Mouse (Mus musculus) ES-E14 (cell line): ENCODE measurements around the gene 6430531B16Rik. TPM values are rescaled to one million over a fixed set of nuclear protein-coding genes. Genes with fewer than 3 reads are reported as not detected.

ENCODE experiments used
- DNase-seq: peaks from one replicate; pipeline ENCODE4 v3.0.0-alpha.2; 2013; ENCODE audit warnings: low read depth, low spot score
- H3K27ac ChIP-seq: 2 replicates; pipeline ENCODE4 v1.5.1; 2012; ENCODE audit warnings: low read depth, mild to moderate bottlenecking, low read length, moderate library complexity, mixed read lengths; ENCODE audit not compliant: poor library complexity, insufficient read depth, severe bottlenecking
- H3K36me3 ChIP-seq: 2 replicates; pipeline ENCODE4 v1.6.1; 2012; ENCODE audit warnings: mild to moderate bottlenecking, low read length, moderate library complexity, mixed read lengths; ENCODE audit not compliant: control insufficient read depth, poor library complexity, insufficient read depth, severe bottlenecking
- H3K4me1 ChIP-seq, 2 experiments: fragments of 150-350 bp in 1 of 2; sonication (generic) in 1 of 2; 2 replicates each; pipeline ENCODE4 v1.6.1; 2012; ENCODE audit warnings: low read length in 2 of 2, mild to moderate bottlenecking in 1 of 2, mixed read lengths in 1 of 2; ENCODE audit not compliant: control insufficient read depth in 2 of 2, insufficient read depth in 2 of 2, poor library complexity in 1 of 2
- H3K4me3 ChIP-seq, 2 experiments: fragments of 150-350 bp in 1 of 2; sonication (generic) in 1 of 2; 2 replicates each; pipeline ENCODE4 v1.5.1; 2012; ENCODE audit warnings: low read length in 2 of 2, low read depth in 1 of 2, mild to moderate bottlenecking in 1 of 2, mixed read lengths in 1 of 2; ENCODE audit not compliant: insufficient read depth in 1 of 2, poor library complexity in 1 of 2, severe bottlenecking in 1 of 2
- H3K9ac ChIP-seq: 2 replicates; pipeline ENCODE4 v1.6.1; 2012; ENCODE audit warnings: low read depth, mild to moderate bottlenecking, low read length, mixed read lengths; ENCODE audit not compliant: poor library complexity, insufficient read depth, severe bottlenecking
- H3K9me3 ChIP-seq: fragments of 150-350 bp; sonication (generic); 2 replicates; pipeline ENCODE4 v1.6.1; 2012; ENCODE audit warnings: low read depth, mild to moderate bottlenecking, low read length; ENCODE audit not compliant: control insufficient read depth, insufficient read depth
- CHD2 ChIP-seq: IDR thresholded peaks from 2 replicates; pipeline ENCODE4 v1.6.1; 2014; ENCODE audit warnings: mild to moderate bottlenecking, low read depth, low read length, inconsistent platforms
- HCFC1 ChIP-seq: IDR thresholded peaks from 2 replicates; pipeline ENCODE4 v1.6.1; 2012; ENCODE audit warnings: low read length, inconsistent platforms, borderline replicate concordance; ENCODE audit not compliant: insufficient read depth
- MAFK ChIP-seq: IDR thresholded peaks from 2 replicates; pipeline ENCODE4 v1.6.1; 2014; ENCODE audit warnings: mild to moderate bottlenecking, low read depth, low read length, inconsistent platforms; ENCODE audit not compliant: insufficient read depth
- ZC3H11A ChIP-seq: IDR thresholded peaks from 2 replicates; pipeline ENCODE4 v1.6.1; 2012; ENCODE audit warnings: low read depth, mild to moderate bottlenecking, inconsistent platforms, low read length, borderline replicate concordance
- ZNF384 ChIP-seq: IDR thresholded peaks from 2 replicates; pipeline ENCODE4 v1.6.1; 2012; ENCODE audit warnings: low read depth, low read length, inconsistent platforms
- in situ Hi-C, 2 experiments: fragments of 600-800 bp; cut with MboI; formaldehyde crosslinking; loops; one replicate each; pipeline ENCODE4 v1.15.1; 2025; ENCODE audit warnings: low sequenced_read_pairs in 2 of 2, inconsistent platforms in 1 of 2; ENCODE audit not compliant: unreplicated experiment in 2 of 2
- total RNA-seq: library from RNA; depleted of rRNA; stranded (reverse); fragments of 300-350 nt; gene quantifications from 2 replicates; pipeline ENCODE4 v1.2.3, GENCODE M21; 2012

Gene 6430531B16Rik
- total RNA-seq, 1 experiment = 1.8 TPM

DNA sequence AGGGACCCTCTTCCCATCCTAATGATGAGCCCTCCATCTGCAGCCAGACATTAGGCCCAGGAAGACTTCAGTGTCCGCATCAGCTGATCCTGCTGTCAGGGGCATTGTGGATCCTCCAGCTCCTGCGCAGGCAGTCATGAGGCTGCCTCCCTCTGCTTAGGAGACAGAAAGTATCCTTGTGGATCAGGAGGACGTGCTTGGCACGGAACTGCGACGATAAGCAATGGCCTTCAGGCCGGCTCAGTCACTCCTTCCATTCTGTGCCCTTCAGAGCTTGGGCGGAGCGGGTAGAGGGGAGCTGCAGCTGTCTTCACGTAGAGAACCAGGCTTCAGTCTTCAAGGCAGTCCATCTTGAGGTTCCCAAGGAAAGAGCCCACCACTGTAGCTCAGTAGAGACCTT lies 17.4 kb downstream of the 6430531B16Rik start:
- in situ Hi-C loops = no loop called here
- Histone ChIP-seq H3K9ac (no peak overlapping the region), H3K4me1 (peaks cover 4 to 13% of the 10 kb centered on the region in 2 experiments; a peak in 3 of 4 replicates), H3K36me3 (peaks cover 3% of the 10 kb centered on the region; the same call in 1 of the 2 replicates), H3K9me3 (no peaks in the 10 kb centered on the region), H3K27ac (no peak overlapping the region), H3K4me3 (no peak overlapping the region)
- TF ChIP-seq HCFC1 (no peak), CHD2 (no peak), ZC3H11A (no peak)
- DNase-seq = no peak

DNA sequence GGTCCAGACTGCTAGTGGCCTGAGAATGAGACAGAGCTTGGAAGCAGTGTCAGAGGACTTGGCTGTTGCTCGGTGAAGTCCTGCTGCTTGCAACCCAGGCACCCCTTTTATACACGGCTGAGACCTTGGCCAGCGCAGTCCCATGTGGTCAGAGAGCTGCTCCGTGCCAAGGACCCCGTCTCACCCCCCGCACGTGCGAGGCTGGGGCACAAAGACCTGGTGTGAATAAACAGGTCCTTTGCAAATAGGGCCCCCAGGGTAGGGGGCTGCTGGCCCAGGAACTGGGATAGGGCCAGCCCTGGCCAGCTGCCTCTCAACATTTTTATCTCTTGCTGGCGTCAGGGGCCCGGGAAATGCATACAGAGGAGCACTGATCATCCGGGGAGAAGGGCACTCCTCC lies 20.6 kb downstream of the 6430531B16Rik start:
- no peak for DNase-seq
- Histone ChIP-seq H3K4me1 (peaks cover 4 to 23% of the 10 kb centered on the region in 2 experiments; a peak in 3 of 4 replicates), H3K4me3 (no peak overlapping the region), H3K36me3 (peaks cover 16% of the 10 kb centered on the region), H3K9me3 (no peaks in the 10 kb centered on the region), H3K27ac (no peak overlapping the region), H3K9ac (no peak overlapping the region)
- in situ Hi-C loops = no loop called here
- TF ChIP-seq ZC3H11A (no peak), ZNF384 (no peak), HCFC1 (no peak), MAFK (no peak), CHD2 (no peak)

DNA sequence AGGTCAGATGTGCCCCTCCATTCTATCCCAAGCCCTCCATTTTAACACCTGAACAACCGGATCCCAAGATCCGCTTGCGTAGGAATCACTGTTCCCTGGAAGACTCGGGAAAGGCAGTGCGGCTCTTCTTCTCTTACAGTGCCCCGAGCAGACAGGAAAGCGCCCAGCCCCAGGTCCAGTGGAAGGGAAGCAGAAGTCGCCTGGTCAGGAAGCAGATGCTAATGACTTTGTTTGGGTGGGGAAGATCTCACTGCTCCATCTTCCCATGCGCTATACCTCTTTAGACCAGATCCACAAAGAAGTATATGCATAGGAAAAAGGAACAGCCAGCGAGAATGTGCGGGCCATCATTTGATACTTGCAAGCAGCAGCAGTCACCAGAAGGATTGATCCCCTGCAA lies 21.1 kb downstream of the 6430531B16Rik start:
- DNase-seq = no peak
- peaks cover 4 to 23% of the 10 kb centered on the region in 2 experiments; a peak in 3 of 4 replicates for H3K4me1 ChIP-seq
- H3K9ac ChIP-seq = no peak overlapping the region
- H3K9me3 ChIP-seq = no peaks in the 10 kb centered on the region
- no peak for TF ChIP-seq HCFC1
- no peak for TF ChIP-seq MAFK
- no peak for TF ChIP-seq ZC3H11A
- no peak for TF ChIP-seq CHD2
- no peak for TF ChIP-seq ZNF384
- H3K27ac ChIP-seq = no peak overlapping the region
- peaks cover 16% of the 10 kb centered on the region for H3K36me3 ChIP-seq
- in situ Hi-C loops = no loop called here
- no peak overlapping the region for H3K4me3 ChIP-seq

DNA sequence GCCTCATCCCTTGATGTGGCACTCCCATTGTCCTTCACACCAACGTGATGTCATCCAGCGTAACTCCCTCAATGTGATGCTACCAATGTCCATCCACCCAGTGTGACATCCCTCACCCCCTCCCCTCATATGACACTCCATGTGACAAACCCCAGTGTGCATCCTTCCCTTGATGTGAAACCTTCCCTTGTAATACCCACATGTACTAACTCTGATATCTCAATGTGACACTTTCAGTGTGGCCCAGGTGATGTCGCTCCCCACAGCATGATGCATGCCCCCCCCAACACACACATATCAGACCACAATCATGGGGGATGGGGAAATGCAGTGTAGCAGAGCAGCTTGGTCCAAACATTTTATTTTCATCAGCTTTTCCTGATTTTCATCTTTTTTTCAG lies 21.9 kb downstream of the 6430531B16Rik start:
- in situ Hi-C loops = no loop called here
- no peak overlapping the region for H3K4me3 ChIP-seq
- DNase-seq = no peak
- H3K4me1 ChIP-seq = peaks cover 4 to 23% of the 10 kb centered on the region in 2 experiments; a peak in 3 of 4 replicates
- H3K36me3 ChIP-seq = peaks cover 18% of the 10 kb centered on the region
- H3K9ac ChIP-seq = no peak overlapping the region
- no peak for TF ChIP-seq CHD2
- TF ChIP-seq ZC3H11A = no peak
- TF ChIP-seq ZNF384 = no peak
- TF ChIP-seq MAFK = no peak
- TF ChIP-seq HCFC1 = no peak
- H3K9me3 ChIP-seq = no peaks in the 10 kb centered on the region
- no peak overlapping the region for H3K27ac ChIP-seq

DNA sequence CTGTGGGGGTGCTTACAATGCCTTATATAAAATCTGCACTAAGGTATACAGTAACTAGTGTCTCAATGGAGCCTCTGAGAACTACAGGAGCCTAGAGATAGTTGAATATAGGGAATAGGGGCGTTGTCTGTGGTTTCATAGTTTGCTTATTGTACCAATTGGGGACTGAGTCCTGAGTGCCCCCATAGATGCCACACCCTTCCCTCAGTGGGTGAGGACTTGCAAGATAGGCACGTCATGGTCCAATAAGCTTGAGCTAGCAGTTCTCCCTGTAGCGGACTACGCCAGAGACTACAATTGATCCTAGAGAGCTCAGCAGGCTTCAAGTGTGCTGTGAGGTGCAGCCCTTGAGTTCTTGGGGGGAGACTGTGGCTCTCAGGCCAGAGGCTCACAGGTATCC lies 23.1 kb downstream of the 6430531B16Rik start:
- no peak for TF ChIP-seq ZNF384
- no peak for TF ChIP-seq ZC3H11A
- TF ChIP-seq CHD2 = no peak
- TF ChIP-seq MAFK = no peak
- TF ChIP-seq HCFC1 = no peak
- in situ Hi-C loops = no loop called here
- Histone ChIP-seq H3K27ac (no peak overlapping the region), H3K4me1 (peaks cover 4 to 23% of the 10 kb centered on the region in 2 experiments; a peak in 3 of 4 replicates), H3K9me3 (no peaks in the 10 kb centered on the region), H3K36me3 (peaks cover 18% of the 10 kb centered on the region), H3K4me3 (no peak overlapping the region), H3K9ac (no peak overlapping the region)
- no peak for DNase-seq
